Mouse (Mus musculus): ENCODE results near the gene Gm2244. TPM values are rescaled to one million over a fixed set of nuclear protein-coding genes. Genes with fewer than 3 reads are reported as not detected.
"Not testable (repeated sequence)": the region's sequence is repeated elsewhere in the genome, so short reads cannot be mapped to it uniquely, and the experiment has no call there.

The Gm2244 gene
- not detected for total RNA-seq (2021)
- long read RNA-seq, experiment 1, result 0 reads
- long read RNA-seq, experiment 2, result 0 reads

- DNase-seq, result not testable (repeated sequence)
These were observed at the start of gene Gm2244 for GRCm38 (mm10) chr14:19549863-19550262. TSS of gene Gm2244 (minus strand) at chr14:19549963.

GRCm38 (mm10) chr14:19584804-19585667, 35.3 kb upstream of the Gm2244 start, which contains the start of gene Gm2237:
TSS of gene Gm2237 (minus strand) at chr14:19585135.
- DNase-seq, result peak; percentile 42

Other genes with a start within 250 kb of the Gm2244 start
- 1 to 10 TPM in 1 of 2 experiments, under 1 TPM in 1; 0.75 to 1.5 TPM for gene Gm21738, start 131.0 kb downstream of the Gm2244 start, total RNA-seq (2021)
- gene Gm2237, start 35.2 kb upstream of the Gm2244 start, total RNA-seq (2021), result 1 to 10 TPM; 1.0 to 1.1 TPM
- not detected for gene Gm5458, start 52.6 kb upstream of the Gm2244 start, total RNA-seq (2021)
- 10 to 100 TPM; 59.7 to 74.5 TPM for gene Nid2, start 201.3 kb upstream of the Gm2244 start, total RNA-seq (2021)

Data from adrenal gland, postnatal 10 days (tissue).